Mouse (Mus musculus): ENCODE results near the gene Il1rap. TPM values are rescaled to one million over a fixed set of nuclear protein-coding genes. Genes with fewer than 3 reads are reported as not detected.

Il1rap gene
- total and polyA plus RNA-seq, 3 experiments: 5.4 to 5.9 TPM; not detected in 1

DNA sequence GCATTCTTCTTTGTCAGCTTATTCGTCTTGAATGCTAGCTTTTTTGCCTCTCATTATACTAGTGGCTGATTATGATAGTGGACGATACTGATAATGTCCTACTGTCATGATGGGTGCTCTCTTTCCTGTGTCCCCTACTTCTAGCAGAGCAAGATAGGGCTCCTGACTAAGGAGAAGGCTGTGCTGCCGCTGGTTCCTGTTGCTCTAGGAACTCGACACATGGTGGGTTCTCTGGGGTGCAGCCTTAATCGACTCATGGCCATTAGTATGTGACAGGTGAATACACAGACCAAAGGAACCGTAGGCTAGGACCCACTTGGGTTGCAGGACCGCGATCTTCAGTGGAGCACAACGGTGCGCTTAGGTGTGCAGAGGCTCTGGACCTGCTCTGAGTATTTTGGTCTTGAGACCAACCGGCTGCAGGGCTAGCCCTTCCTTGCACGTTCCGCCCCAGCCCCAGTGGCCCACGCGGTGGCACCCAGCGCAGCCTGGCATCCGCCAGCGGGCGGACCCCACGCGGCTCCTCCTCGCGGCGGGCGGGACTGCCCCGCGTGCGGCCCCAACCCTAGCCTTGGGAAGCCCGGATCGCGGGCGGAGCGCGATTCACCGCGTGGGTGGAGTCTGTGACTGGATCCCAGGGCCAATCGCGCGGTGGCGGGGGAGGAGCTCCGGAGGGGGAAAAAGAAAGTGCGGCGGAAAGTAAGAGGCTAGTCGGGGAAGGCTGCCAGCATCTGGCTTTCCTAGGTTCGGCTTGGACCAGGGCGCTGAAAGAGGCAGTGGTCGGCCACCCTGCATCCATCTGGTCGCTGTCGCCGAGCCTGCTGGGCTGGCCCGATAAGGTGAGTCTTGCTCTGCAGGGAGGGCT, at the start of gene Il1rap (continued):
- TF ChIP-seq MEF2A (IDR thresholded peaks at IDR 0.05; ENCODE audit: extremely low read depth, insufficient replicate concordance, low read depth, low read length, poor library complexity, severe bottlenecking): no peak
- TF ChIP-seq MXI1 (IDR thresholded peaks at IDR 0.05; ENCODE audit: low read depth, low read length): peak; percentile 89
- no peak; the same call in 1 of the 2 replicates for TF ChIP-seq HCFC1 (IDR thresholded peaks at IDR 0.05; ENCODE audit: low read depth, low read length)
- no peak for TF ChIP-seq ZNF384 (IDR thresholded peaks at IDR 0.05; ENCODE audit: low read depth, low read length)
- no peak for TF ChIP-seq MAFK (IDR thresholded peaks at IDR 0.05; ENCODE audit: borderline replicate concordance, low read depth, low read length)

DNA sequence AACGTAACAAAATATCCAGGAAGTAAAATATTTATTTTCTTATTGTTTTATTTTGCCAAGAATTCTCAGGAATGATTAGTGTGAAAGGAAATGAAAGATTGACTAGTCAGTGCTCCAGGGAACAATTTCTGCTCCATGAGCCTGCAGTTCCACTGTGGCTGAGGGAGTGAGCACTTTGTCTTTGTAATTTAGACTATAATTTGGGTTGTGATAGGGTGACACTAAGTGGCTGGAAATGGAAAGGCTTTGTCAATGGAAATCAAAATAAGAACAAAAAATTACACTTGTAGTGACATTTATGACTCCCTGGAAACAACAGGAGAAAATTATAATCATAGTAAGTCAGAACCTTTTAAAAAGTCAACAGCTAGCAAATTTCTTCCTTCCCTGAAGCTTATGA, 49.2 kb upstream of the Il1rap start:
- Histone ChIP-seq H3K4me3 (ENCODE audit: control insufficient read depth in 1 of 2, insufficient read depth in 1 of 2, low read depth in 2 of 2, low read length in 2 of 2) (no peak overlapping the region), H3K4me1 (ENCODE audit: control insufficient read depth in 1 of 2, insufficient read depth in 2 of 2, low read length in 2 of 2) (no peaks in the 10 kb centered on the region), H3K79me2 (ENCODE audit: control insufficient read depth, insufficient read depth, low read length, poor library complexity) (no peaks in the 10 kb centered on the region), H3K9me3 (replicated peaks; ENCODE audit: insufficient read depth, low read length) (no peaks in the 10 kb centered on the region), H3K36me3 (ENCODE audit: control insufficient read depth in 1 of 2, insufficient read depth in 2 of 2, low read length in 2 of 2) (no peaks in the 10 kb centered on the region), H3K27me3 (ENCODE audit: control insufficient read depth in 1 of 2, insufficient read depth in 2 of 2, low read length in 2 of 2) (no peaks in the 10 kb centered on the region; a peak in 1 of 4 replicates), H3K27ac (ENCODE audit: control insufficient read depth, low read depth, low read length) (no peak overlapping the region), H3K9ac (ENCODE audit: control insufficient read depth, low read depth, low read length, poor library complexity, severe bottlenecking) (no peak overlapping the region)
- TF ChIP-seq RAD21 (IDR thresholded peaks at IDR 0.05; ENCODE audit: low read depth, low read length) (no peak), POLR2A (IDR thresholded peaks at IDR 0.05; ENCODE audit: control insufficient read depth in 1 of 2, insufficient read depth in 1 of 2, low read depth in 1 of 2, low read length in 2 of 2, poor library complexity in 1 of 2) (no peak), JUND (IDR thresholded peaks at IDR 0.05; ENCODE audit: low read depth, low read length) (no peak), NRF1 (IDR thresholded peaks at IDR 0.05; ENCODE audit: insufficient read depth, low read depth, low read length, poor library complexity, severe bottlenecking) (no peak), E2F4 (IDR thresholded peaks at IDR 0.05; ENCODE audit: borderline replicate concordance, low read depth, low read length) (no peak), CHD2 (IDR thresholded peaks at IDR 0.05; ENCODE audit: low read length) (no peak), TBP (IDR thresholded peaks at IDR 0.05; ENCODE audit: low read depth, low read length) (no peak), POLR2AphosphoS2 (IDR thresholded peaks at IDR 0.05; ENCODE audit: low read length) (no peak), EP300 (IDR thresholded peaks at IDR 0.05; ENCODE audit: low read depth in 1 of 2, low read length in 2 of 2) (no peak), ETS1 (IDR thresholded peaks at IDR 0.05; ENCODE audit: low read depth, low read length) (no peak), ELF1 (IDR thresholded peaks at IDR 0.05; ENCODE audit: low read depth, low read length) (no peak), MEF2A (IDR thresholded peaks at IDR 0.05; ENCODE audit: extremely low read depth, insufficient replicate concordance, low read depth, low read length, poor library complexity, severe bottlenecking) (no peak), BHLHE40 (IDR thresholded peaks at IDR 0.05; ENCODE audit: borderline replicate concordance, low read depth, low read length) (no peak), USF1 (IDR thresholded peaks at IDR 0.05; ENCODE audit: low read depth, low read length) (no peak)
- DNase-seq (ENCODE audit: low read depth, low spot score): no peak

Measured in MEL (cell line).